Mouse (Mus musculus): ENCODE measurements around the gene Cln3. TPM values are rescaled to one million over a fixed set of nuclear protein-coding genes. Genes with fewer than 3 reads are reported as not detected.

The Cln3 gene
- polyA plus RNA-seq (2012; rRNA removed), result 7.1 and 8.9 TPM in 2 replicates

DNA sequence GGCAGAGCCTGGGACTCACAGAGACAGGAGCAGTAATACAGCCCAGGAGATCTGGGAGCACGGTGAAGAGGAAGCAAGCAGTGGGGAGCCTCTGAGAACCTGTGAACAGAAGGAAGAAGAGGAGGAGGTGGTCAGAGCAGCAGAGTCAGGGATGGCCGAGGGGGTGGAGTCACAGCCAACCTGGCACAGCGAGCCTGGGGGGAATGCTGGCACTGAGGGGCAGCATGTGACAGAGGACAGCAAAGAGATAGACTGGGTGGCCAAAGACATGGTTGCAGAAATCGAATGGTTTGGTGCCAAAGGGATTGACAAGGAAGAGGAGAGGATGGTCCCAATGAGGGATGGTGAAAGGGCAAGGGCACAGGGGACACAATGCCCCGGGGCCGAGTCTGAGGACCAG lies at the start of gene Cln3:
Cln3 (minus strand) TSS at position 101 of the 400 bp plus-strand sequence.

GRCm38 (mm10) chr7:126630824-126631518 lies 45.4 kb upstream of the Cln3 start, which contains the start of gene Nupr1:
Gene Nupr1 (minus strand): TSS chr7:126630861.

DNA sequence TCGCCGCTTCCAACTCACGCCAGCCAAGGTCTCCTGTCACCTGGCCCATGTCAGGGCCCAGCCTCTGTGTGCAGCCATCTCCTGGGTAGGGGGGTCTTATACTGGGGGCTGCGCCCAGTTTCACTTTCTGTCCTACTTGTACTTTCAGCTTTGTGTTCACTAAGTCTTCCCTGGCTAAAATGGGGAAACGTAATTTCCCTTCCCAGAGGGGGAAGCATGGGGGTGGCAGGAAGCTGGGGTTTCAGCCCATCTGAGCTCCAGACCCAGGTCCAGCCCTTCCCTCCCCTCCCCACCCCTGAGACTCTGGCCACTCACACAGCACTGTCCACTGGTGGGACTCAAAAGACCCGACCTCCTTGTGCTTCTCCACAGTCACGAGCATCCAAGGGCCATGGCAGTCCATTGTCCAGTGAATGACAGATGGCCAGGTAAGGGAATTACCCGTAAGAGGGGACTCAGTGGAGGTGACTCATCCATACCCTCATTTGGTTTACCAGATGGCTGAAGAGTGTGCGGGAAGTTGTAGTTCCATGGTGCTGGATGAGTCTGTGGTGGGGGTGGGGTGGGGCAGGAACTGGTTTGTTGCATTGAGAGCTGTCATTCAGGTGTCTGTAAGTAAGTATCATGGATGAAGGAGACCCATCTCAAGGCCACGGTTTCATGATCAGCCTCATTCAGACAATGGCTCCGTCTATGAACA lies 9.4 kb upstream of the Cln3 start, which contains the start of gene Il27:
Il27 (minus strand) TSS at position 80 of the 700 bp plus-strand sequence.

GRCm38 (mm10) chr7:126584506-126584977 lies 1.1 kb downstream of the Cln3 start, which contains the start of gene Apobr:
Gene Apobr (plus strand): TSS chr7:126584942.

GRCm38 (mm10) chr7:126566094-126566765 lies 19.4 kb downstream of the Cln3 start, which contains the start of gene Eif3c:
Gene Eif3c (minus strand): TSS chr7:126566411.

Other genes starting within 250 kb of the Cln3 start
- gene Lat, start 216.2 kb downstream of the Cln3 start, polyA plus RNA-seq (2012; rRNA removed), result 7.6 and 7.8 TPM in 2 replicates
- 18.6 and 18.9 TPM in 2 replicates for gene Spns1, start 208.4 kb downstream of the Cln3 start, polyA plus RNA-seq (2012; rRNA removed)
- gene Nfatc2ip, start 189.1 kb downstream of the Cln3 start, polyA plus RNA-seq (2012; rRNA removed), result 6.6 and 8.4 TPM in 2 replicates
- 0.28 and 0.39 TPM in 2 replicates for gene Cd19, start 170.9 kb downstream of the Cln3 start, polyA plus RNA-seq (2012; rRNA removed)
- gene Rabep2, start 157.1 kb downstream of the Cln3 start, polyA plus RNA-seq (2012; rRNA removed), result 3.7 and 4.3 TPM in 2 replicates
- gene Atp2a1, start 122.7 kb downstream of the Cln3 start, polyA plus RNA-seq (2012; rRNA removed), result 0.07 and 2.3 TPM in 2 replicates
- gene Sh2b1, start 110.4 kb downstream of the Cln3 start, polyA plus RNA-seq (2012; rRNA removed), result 11.3 and 12.5 TPM in 2 replicates
- 64.3 and 72.3 TPM in 2 replicates for gene Tufm, start 98.5 kb downstream of the Cln3 start, polyA plus RNA-seq (2012; rRNA removed)
- 34.5 and 42.6 TPM in 2 replicates for gene Atxn2l, start 82.4 kb downstream of the Cln3 start, polyA plus RNA-seq (2012; rRNA removed)
- 62.2 and 63.9 TPM in 2 replicates for gene Eif3c, start 19.4 kb downstream of the Cln3 start, polyA plus RNA-seq (2012; rRNA removed)
- gene Apobr, start 875 bp downstream of the Cln3 start, polyA plus RNA-seq (2012; rRNA removed), result 1.5 and 1.8 TPM in 2 replicates
- gene Il27, start 9.1 kb upstream of the Cln3 start, polyA plus RNA-seq (2012; rRNA removed), result 0.05 TPM in 1 of 2 replicates, not detected in the other
- 2.1 and 2.9 TPM in 2 replicates for gene Nupr1, start 45.0 kb upstream of the Cln3 start, polyA plus RNA-seq (2012; rRNA removed)
- 24.7 and 26.9 TPM in 2 replicates for gene Sgf29, start 63.5 kb upstream of the Cln3 start, polyA plus RNA-seq (2012; rRNA removed)
- gene Sult1a1, start 90.6 kb upstream of the Cln3 start, polyA plus RNA-seq (2012; rRNA removed), result 4.4 and 5.2 TPM in 2 replicates
- gene Bola2, start 109.6 kb upstream of the Cln3 start, polyA plus RNA-seq (2012; rRNA removed), result 33.9 and 35.2 TPM in 2 replicates
- 4.6 and 4.9 TPM in 2 replicates for gene Slx1b, start 110.0 kb upstream of the Cln3 start, polyA plus RNA-seq (2012; rRNA removed)
- 44.1 and 60.0 TPM in 2 replicates for gene Coro1a, start 122.0 kb upstream of the Cln3 start, polyA plus RNA-seq (2012; rRNA removed)
- gene Mapk3, start 173.8 kb upstream of the Cln3 start, polyA plus RNA-seq (2012; rRNA removed), result 28.0 and 36.0 TPM in 2 replicates
- 1.2 and 1.6 TPM in 2 replicates for gene Gdpd3, start 180.5 kb upstream of the Cln3 start, polyA plus RNA-seq (2012; rRNA removed)
- 58.6 and 66.7 TPM in 2 replicates for gene Ypel3, start 191.1 kb upstream of the Cln3 start, polyA plus RNA-seq (2012; rRNA removed)
- 1.0 and 1.3 TPM in 2 replicates for gene Tbx6, start 195.7 kb upstream of the Cln3 start, polyA plus RNA-seq (2012; rRNA removed)
- 74.0 and 86.5 TPM in 2 replicates for gene Ppp4c, start 206.7 kb upstream of the Cln3 start, polyA plus RNA-seq (2012; rRNA removed)
- 0.09 and 0.13 TPM in 2 replicates for gene Fam57b, start 211.9 kb upstream of the Cln3 start, polyA plus RNA-seq (2012; rRNA removed)
- not detected in 2 replicates for gene 4930451I11Rik, start 245.8 kb upstream of the Cln3 start, polyA plus RNA-seq (2012; rRNA removed)

Data from liver, embryonic 14 days (tissue).